Mouse (Mus musculus): ENCODE results near the gene Reck.

- no peak for TF ChIP-seq CTCF (IDR thresholded peaks at IDR 0.05; ENCODE audit: low read depth)
- TF ChIP-seq EP300 (optimal IDR thresholded peaks at IDR 0.05): no peak
Measured at GRCm38 (mm10) chr4:43974914-43975616, 99.7 kb downstream of the Reck start.

Measured in stomach, postnatal 0 days (tissue).